Mouse (Mus musculus) kidney, embryonic 15.5 days (tissue): ENCODE results near the gene H1foo. TPM values are rescaled to one million over a fixed set of nuclear protein-coding genes. Genes with fewer than 3 reads are reported as not detected.

Experiments used
- ATAC-seq: fragments of 200-750 bp; cut with Nextera tagmentation; replicated peaks from 2 replicates; pipeline ENCODE4 v1.8.0; 2017; ENCODE audit warnings: moderate TSS enrichment; ENCODE audit not compliant: low FRiP score
- H3K27ac ChIP-seq: fragments of 300-500 bp; sonication (generic); 2 replicates; pipeline ENCODE4 v1.5.1; 2015; ENCODE audit warnings: mild to moderate bottlenecking, inconsistent platforms
- H3K27me3 ChIP-seq: fragments of 300-500 bp; sonication (generic); 2 replicates; pipeline ENCODE4 v1.6.1; 2015; ENCODE audit warnings: inconsistent platforms
- H3K36me3 ChIP-seq: fragments of 300-500 bp; sonication (generic); 2 replicates; pipeline ENCODE4 v1.6.1; 2015; ENCODE audit warnings: inconsistent platforms
- H3K4me1 ChIP-seq: fragments of 300-500 bp; sonication (generic); 2 replicates; pipeline ENCODE4 v1.6.1; 2015; ENCODE audit warnings: inconsistent platforms
- H3K4me2 ChIP-seq: fragments of 300-500 bp; sonication (generic); 2 replicates; pipeline ENCODE4 v1.6.1; 2015; ENCODE audit warnings: moderate library complexity, mild to moderate bottlenecking, inconsistent platforms
- H3K4me3 ChIP-seq: fragments of 300-500 bp; sonication (generic); replicated peaks from 2 replicates; pipeline ENCODE4 v1.5.1; 2015; ENCODE audit warnings: mild to moderate bottlenecking, inconsistent platforms
- H3K9ac ChIP-seq: fragments of 300-500 bp; sonication (generic); 2 replicates; pipeline ENCODE4 v1.6.1; 2015; ENCODE audit warnings: mild to moderate bottlenecking, inconsistent platforms
- H3K9me3 ChIP-seq: fragments of 300-500 bp; sonication (generic); replicated peaks from 2 replicates; pipeline ENCODE4 v1.6.1; 2016; ENCODE audit warnings: inconsistent platforms
- WGBS: fragments of 180-500 bp; shearing (Covaris S2); methylation state at CpG from one replicate; pipeline ENCODE4 v1.1.7; 2015; ENCODE audit warnings: mixed read lengths; 5-methylcytosine and 5-hydroxymethylcytosine counted together
- polyA plus RNA-seq: library from polyadenylated mRNA; unstranded; fragments of >200 nt; fragmentation: Nextera tagmentation; extraction: Ambion mirVana; gene quantifications from 2 replicates; pipeline ENCODE4 v1.2.1, GENCODE M21; 2015

The H1foo gene
- polyA plus RNA-seq, 1 experiment from 2014 or later: not detected

- Histone ChIP-seq H3K9me3 (no peaks in the 10 kb centered on the region), H3K9ac (0 out of 2 replicates have a peak overlapping the region, but pooled peaks have one; percentile 70), H3K4me2 (peak overlapping the region; percentile 93), H3K4me1 (peaks cover 85% of the 10 kb centered on the region), H3K27me3 (peaks cover 18% of the 10 kb centered on the region), H3K36me3 (peaks cover 5% of the 10 kb centered on the region; the same call in 1 of the 2 replicates), H3K27ac (peak overlapping the region; percentile 27; the same call in 1 of the 2 replicates), H3K4me3 (peak overlapping the region; percentile 74)
- no peak for ATAC-seq
- WGBS: 74% methylated on average over 9 of the region's 9 CpGs
Measured at GRCm38 (mm10) chr6:115990479-115990878, 45.7 kb downstream of the H1foo start.

DNA sequence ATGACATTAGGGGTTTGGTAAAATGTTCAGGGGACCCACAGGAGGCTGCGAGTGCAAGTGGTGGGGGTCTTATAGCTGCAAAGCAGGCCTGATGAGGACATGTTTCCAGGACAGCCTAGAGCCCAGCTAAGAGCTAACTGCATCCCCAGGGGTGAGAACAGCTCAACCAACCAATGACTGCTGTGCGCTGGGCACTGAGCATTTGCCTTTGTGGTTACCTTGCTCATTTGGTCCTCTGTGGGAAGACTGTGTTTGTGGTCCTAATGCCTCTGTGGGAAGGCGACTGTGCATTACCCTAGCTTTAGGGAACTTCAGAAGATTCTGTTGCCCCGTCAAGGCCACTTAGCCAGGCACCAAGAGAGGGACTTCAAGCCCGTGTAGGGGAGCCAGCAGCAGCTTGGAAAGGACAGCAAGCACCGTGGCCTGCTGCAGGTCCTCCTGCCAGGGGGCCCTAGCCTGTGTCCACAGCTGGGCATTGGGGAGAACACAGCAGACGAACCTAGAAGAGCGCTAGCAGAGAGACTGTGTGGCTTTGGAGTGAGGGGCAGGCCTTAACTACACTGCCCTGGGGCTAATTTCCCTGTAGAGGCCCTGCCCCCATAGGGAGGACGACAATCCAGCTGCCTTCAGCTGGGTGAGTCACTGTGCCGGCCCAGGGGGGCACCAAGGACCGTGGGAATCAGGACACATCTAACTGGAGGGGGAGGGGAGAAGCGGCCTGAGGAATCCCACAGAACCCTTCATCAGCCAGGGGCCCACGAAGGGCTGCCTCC is 46.6 kb downstream of the H1foo start:
- ATAC-seq: peak; percentile 12; the same call in 1 of the 2 replicates
- Histone ChIP-seq H3K27me3 (peaks cover 18% of the 10 kb centered on the region), H3K9ac (peak overlapping the region; percentile 70), H3K27ac (peak overlapping the region; percentile 84), H3K4me3 (peak overlapping the region; percentile 74), H3K4me2 (peak overlapping the region; percentile 93), H3K9me3 (no peaks in the 10 kb centered on the region), H3K36me3 (peaks cover 5% of the 10 kb centered on the region; the same call in 1 of the 2 replicates), H3K4me1 (peaks cover 85% of the 10 kb centered on the region)
- WGBS: 28% methylated on average over 13 of the region's 13 CpGs

GRCm38 (mm10) chr6:115991881-115992620 is 47.3 kb downstream of the H1foo start:
- no peak for ATAC-seq
- peaks cover 18% of the 10 kb centered on the region for H3K27me3 ChIP-seq
- H3K4me3 ChIP-seq: peak overlapping the region; percentile 74
- H3K9ac ChIP-seq: peak overlapping the region; percentile 70
- peaks cover 5% of the 10 kb centered on the region; the same call in 1 of the 2 replicates for H3K36me3 ChIP-seq
- peak overlapping the region; percentile 93 for H3K4me2 ChIP-seq
- H3K4me1 ChIP-seq: peaks cover 85% of the 10 kb centered on the region
- H3K9me3 ChIP-seq: no peaks in the 10 kb centered on the region
- H3K27ac ChIP-seq: peak overlapping the region; percentile 84
- 31% methylated on average over 10 of the region's 10 CpGs for WGBS

GRCm38 (mm10) chr6:115992981-115993380 is 48.2 kb downstream of the H1foo start:
- peaks cover 5% of the 10 kb centered on the region; the same call in 1 of the 2 replicates for H3K36me3 ChIP-seq
- no peak for ATAC-seq
- peaks cover 85% of the 10 kb centered on the region for H3K4me1 ChIP-seq
- H3K4me2 ChIP-seq: peak overlapping the region; percentile 93
- H3K9ac ChIP-seq: peak overlapping the region; percentile 70
- peaks cover 18% of the 10 kb centered on the region for H3K27me3 ChIP-seq
- H3K9me3 ChIP-seq: no peaks in the 10 kb centered on the region
- peak overlapping the region; percentile 74 for H3K4me3 ChIP-seq
- H3K27ac ChIP-seq: peak overlapping the region; percentile 93; the same call in 1 of the 2 replicates
- WGBS: 41% methylated on average over 6 of the region's 6 CpGs

DNA sequence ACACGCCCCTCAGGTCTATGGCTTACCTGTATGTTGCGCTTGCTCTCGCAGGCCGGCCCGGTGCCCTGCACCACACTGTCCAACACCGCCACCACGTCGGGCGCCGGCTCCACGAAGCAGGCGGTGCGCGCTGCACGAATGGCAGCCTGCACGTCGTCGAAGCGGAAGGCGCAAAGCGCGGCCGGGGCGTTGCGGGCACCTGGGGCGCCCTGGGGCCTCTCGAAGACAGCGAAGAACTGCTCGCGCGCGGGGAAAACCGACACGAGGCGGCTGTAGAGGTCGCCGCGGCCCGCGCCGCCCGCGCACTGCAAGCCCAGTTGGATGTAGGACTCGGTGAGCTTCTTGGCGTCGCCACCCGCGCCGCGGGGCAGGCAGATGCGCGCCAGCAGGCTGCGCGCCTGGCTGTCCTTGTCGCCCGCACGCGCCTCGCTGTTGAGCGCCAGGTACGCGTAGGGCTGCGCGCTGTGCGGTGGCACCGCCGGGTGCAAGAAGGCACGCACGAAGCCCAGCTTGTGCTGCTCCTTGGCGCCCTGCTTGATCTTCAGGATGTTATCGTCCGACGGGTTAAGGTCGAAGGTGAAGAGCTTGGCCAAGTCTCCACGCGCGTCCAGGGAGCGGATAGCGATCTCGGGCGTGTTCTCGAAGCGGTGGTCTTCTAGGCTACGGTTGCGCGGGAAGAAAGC is 48.9 kb downstream of the H1foo start:
- no peak for ATAC-seq
- no peaks in the 10 kb centered on the region for H3K9me3 ChIP-seq
- H3K36me3 ChIP-seq: peaks cover 5% of the 10 kb centered on the region; the same call in 1 of the 2 replicates
- peaks cover 91% of the 10 kb centered on the region for H3K4me1 ChIP-seq
- peak overlapping the region; percentile 74 for H3K4me3 ChIP-seq
- 1% methylated on average over 84 of the region's 86 CpGs for WGBS
- H3K27ac ChIP-seq: peak overlapping the region; percentile 93
- peak overlapping the region; percentile 70 for H3K9ac ChIP-seq
- peaks cover 18% of the 10 kb centered on the region for H3K27me3 ChIP-seq
- peak overlapping the region; percentile 93 for H3K4me2 ChIP-seq

DNA sequence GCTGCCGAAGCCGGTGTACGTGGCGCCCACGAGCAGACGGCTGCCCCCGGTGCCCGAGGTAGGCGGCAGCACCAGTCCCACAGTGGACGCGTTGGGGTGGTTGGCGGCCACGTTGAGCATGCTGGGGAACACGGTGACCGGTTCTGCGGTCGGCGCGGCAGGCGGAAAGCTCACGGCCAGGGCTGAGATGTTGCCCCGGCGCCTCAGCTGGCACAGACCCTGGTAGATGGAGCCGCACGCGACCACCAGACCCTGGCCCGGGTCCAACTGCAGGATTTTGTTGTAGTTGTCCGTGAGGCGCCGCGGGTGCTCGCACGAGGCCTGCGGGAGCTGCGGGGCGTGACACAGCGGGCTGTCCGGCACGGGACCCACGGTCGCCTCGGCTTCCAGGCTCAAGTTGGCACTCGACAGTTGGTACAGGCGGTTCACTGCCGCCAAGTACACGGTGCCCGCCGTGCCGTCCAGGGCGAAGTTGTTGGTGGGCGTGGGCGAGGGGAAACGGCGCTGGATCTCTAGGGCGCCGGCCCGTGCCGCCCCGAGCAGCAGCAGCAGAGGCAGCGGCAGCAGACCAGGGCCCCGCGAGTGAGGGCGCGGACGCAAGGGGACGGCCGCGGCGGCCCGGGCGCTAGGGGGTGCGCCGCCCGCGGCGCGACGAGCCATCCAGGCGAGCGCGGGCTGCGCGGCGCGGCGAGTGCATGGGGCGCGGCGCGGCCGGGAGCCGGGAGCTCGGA is 49.6 kb downstream of the H1foo start:
- Histone ChIP-seq H3K4me2 (peak overlapping the region; percentile 93), H3K36me3 (peaks cover 5% of the 10 kb centered on the region; the same call in 1 of the 2 replicates), H3K27ac (peak overlapping the region; percentile 93), H3K9ac (peak overlapping the region; percentile 70), H3K4me1 (peaks cover 91% of the 10 kb centered on the region), H3K4me3 (peak overlapping the region; percentile 74), H3K27me3 (peaks cover 18% of the 10 kb centered on the region), H3K9me3 (no peaks in the 10 kb centered on the region)
- under 1% methylated on average over 68 of the region's 93 CpGs for WGBS
- ATAC-seq: no peak

DNA sequence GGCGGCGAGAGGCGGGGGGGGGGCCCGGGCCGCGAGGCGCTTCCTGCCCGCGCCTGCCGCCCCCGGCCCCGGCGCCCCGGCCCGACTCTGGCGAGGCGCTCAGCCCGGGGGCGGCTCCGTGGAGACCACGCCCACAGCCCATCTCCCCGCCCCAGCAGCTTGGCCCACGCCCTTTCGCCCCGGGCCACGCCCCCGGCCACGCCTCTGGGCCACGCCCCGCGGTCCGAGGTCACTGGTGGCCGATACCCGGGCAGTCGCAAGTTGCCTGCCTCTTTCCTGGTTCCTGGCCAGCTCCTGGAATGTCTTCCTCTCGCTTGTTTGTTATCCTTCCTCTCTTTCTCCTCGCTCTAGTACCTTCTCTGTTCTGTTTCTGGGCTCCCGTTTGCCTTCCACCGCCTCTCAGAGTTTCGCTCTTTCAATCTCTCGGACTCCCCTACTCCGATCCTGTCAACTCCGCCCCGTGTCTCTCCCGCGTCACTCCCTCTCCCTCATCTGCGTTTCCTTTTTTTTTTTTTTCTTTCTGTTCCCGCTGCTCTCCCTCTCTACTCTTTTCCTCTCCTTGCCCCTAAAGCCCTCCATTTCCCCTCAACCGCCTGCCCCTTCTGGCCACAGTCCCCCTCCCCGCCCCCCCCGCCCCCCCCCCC is 50.3 kb downstream of the H1foo start, which contains the start of gene Plxnd1:
Gene Plxnd1, minus strand, starts transcription at position 129 of the 644 bp plus-strand sequence.
- ATAC-seq: peak; percentile 72
- WGBS: under 1% methylated on average over 24 of the region's 51 CpGs
- Histone ChIP-seq H3K27me3 (peaks cover 18% of the 10 kb centered on the region), H3K4me1 (peaks cover 87% of the 10 kb centered on the region), H3K9me3 (no peaks in the 10 kb centered on the region), H3K9ac (peak within 1 kb of the TSS; percentile 70), H3K4me2 (peak within 1 kb of the TSS; percentile 93), H3K4me3 (peak within 1 kb of the TSS; percentile 74), H3K36me3 (peaks cover 5% of the 10 kb centered on the region; the same call in 1 of the 2 replicates), H3K27ac (peak within 1 kb of the TSS; percentile 93)

- H3K4me1 ChIP-seq: peaks cover 81% of the 10 kb centered on the region
- 0 out of 2 replicates have a peak overlapping the region, but pooled peaks have one; percentile 15 for H3K9ac ChIP-seq
- peak overlapping the region; percentile 93 for H3K4me2 ChIP-seq
- ATAC-seq: no peak
- WGBS: 51% methylated on average over 4 of the region's 4 CpGs
- no peaks in the 10 kb centered on the region for H3K9me3 ChIP-seq
- H3K36me3 ChIP-seq: peaks cover 5% of the 10 kb centered on the region; the same call in 1 of the 2 replicates
- H3K27me3 ChIP-seq: peaks cover 18% of the 10 kb centered on the region
- peak overlapping the region; percentile 74 for H3K4me3 ChIP-seq
- H3K27ac ChIP-seq: peak overlapping the region; percentile 93
Measured at GRCm38 (mm10) chr6:115995531-115995941, 50.8 kb downstream of the H1foo start.

DNA sequence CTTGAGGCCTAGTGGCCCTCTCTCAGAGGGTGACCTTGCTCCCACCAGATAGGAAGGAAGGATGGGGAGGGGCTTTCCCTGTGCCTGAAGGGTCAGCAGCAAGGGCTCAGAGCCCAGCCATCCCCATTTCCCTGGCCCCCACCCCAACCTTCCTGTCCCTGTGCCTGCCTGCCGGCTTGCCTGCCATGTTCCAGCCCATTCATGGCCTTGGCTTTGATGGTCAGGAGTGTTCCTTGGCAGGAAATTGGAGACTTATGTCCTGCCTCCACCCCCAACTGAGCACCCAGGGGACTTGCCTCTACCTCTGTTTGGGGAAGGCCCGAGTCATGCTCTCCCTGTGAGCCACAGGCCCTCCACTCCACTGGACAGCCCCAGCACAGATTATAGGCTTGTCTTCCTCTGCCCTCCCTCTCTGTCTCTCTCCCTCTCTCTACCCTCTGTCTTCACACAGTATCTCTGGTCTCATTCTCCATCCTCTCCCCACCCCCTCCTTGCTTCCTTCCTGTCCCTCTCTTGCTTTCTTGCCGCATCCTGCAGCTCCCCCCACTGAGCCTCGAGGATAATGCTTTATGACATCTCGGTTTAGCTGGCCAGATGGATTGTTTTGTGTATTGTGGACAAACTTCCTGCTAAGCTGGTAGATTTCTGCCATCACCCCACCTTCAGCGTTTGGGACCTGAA is 51.6 kb downstream of the H1foo start:
- ATAC-seq: peak; percentile 10; the same call in 1 of the 2 replicates
- 27% methylated on average over 6 of the region's 6 CpGs for WGBS
- no peaks in the 10 kb centered on the region for H3K9me3 ChIP-seq
- H3K9ac ChIP-seq: no peak overlapping the region
- peak overlapping the region; percentile 74; the same call in 1 of the 2 replicates for H3K4me3 ChIP-seq
- peak overlapping the region; percentile 93 for H3K4me2 ChIP-seq
- H3K27me3 ChIP-seq: peaks cover 18% of the 10 kb centered on the region
- H3K4me1 ChIP-seq: peaks cover 74% of the 10 kb centered on the region
- H3K36me3 ChIP-seq: no peaks in the 10 kb centered on the region
- H3K27ac ChIP-seq: peak overlapping the region; percentile 93

DNA sequence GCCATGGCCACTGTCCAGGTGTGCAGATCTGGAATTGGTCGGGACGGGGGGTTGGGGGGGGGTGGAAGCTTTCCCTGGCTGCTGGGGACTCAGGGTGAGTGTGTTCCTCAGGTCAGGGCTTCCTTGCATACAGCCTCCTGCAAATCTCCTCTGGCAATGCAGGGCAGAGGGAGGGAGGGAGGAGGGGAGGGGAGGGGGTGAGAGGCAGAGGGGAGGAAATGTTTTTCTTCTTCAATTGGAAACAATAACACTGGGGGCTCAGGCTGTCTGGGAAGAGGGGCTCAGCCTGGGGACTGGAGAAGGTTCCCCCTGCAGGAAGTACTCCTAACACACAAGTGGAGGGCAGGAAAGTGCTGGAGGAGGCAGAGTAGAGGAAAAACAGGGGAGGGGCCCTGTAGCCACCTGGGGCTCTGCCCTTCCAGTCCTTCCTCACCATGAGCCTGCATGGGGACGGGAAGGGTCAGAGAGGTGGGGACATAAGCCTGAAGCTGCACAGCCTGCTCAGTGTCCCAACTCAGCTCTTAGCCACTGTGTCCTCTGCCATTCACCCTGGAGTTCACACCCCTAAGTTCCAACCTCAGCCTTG is 53.1 kb downstream of the H1foo start:
- no peak overlapping the region for H3K4me2 ChIP-seq
- peaks cover 17% of the 10 kb centered on the region for H3K27me3 ChIP-seq
- H3K4me3 ChIP-seq: no peak overlapping the region
- H3K4me1 ChIP-seq: peaks cover 67% of the 10 kb centered on the region
- peak overlapping the region; percentile 93 for H3K27ac ChIP-seq
- 0 out of 2 replicates have a peak, but pooled peaks have one; percentile 13 for ATAC-seq
- H3K9me3 ChIP-seq: no peaks in the 10 kb centered on the region
- no peak overlapping the region for H3K9ac ChIP-seq
- no peaks in the 10 kb centered on the region for H3K36me3 ChIP-seq
- 9% methylated on average over 3 of the region's 3 CpGs for WGBS
